Mouse (Mus musculus) brain, embryonic 14.5 days (tissue): ENCODE results near the gene AU021092.

Experiments used
- CTCF ChIP-seq: fragments of 200-500 bp; IDR thresholded peaks from 2 replicates; pipeline ENCODE4 v1.5.1; 2012; ENCODE audit warnings: inconsistent platforms, mild to moderate bottlenecking, moderate library complexity, borderline replicate concordance; ENCODE audit not compliant: insufficient read depth, insufficient read length; ENCODE audit errors: extremely low read depth
- POLR2A ChIP-seq: fragments of 200-500 bp; IDR thresholded peaks from 2 replicates; pipeline ENCODE4 v1.6.1; 2012; ENCODE audit warnings: mild to moderate bottlenecking, inconsistent platforms, borderline replicate concordance; ENCODE audit not compliant: poor library complexity, insufficient read depth, insufficient read length, severe bottlenecking; ENCODE audit errors: extremely low read depth

DNA sequence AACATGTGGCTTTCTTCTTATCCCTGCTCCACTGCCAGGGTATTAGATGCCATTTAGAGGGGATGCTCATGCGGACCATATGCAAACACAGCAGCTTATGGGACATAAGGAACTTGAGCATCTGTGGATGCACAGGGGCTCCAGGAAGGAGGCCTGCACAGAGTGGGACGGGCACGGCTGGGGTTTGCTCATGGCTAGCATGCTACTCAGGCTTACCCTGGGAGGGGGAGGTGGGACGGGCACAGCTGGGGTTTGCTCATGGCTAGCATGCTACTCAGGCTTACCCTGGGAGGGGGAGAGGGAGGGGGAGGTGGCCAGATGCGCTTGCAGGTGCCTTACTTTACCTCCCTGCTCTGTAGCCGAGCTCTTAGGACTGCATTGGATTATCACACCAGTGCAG, 20.8 kb upstream of the AU021092 start:
- TF ChIP-seq CTCF: no peak
- TF ChIP-seq POLR2A: no peak
